Mouse (Mus musculus) liver, postnatal 0 days (tissue): ENCODE measurements around the gene Muc2.

Experiments
- CTCF ChIP-seq: sonication (generic); IDR thresholded peaks from 2 replicates; pipeline ENCODE4 v1.5.1; 2016; ENCODE audit warnings: antibody characterized with exemption, low read depth
- EP300 ChIP-seq: IDR thresholded peaks from 2 replicates; pipeline ENCODE4 v1.6.1; 2016; ENCODE audit warnings: antibody characterized with exemption, low read depth, mild to moderate bottlenecking

DNA sequence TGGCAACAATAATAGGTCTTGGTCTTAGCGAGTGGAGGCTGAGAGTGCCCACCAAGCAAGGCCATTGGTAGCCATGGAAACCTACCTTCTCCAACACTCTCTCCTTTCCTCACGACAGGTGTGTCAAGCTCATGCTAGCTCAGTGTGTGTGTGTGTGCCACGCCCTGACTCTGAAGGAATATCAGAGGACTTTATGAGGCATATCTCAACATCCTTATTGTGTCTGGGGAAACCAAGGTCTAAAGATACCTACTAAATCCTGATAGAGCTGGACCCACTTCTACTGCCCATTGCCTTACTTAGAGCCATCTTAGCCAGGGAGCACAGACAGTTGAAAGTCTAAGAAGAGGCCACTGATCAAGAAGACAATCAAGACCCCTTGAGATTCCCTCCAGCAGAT, 80.4 kb downstream of the Muc2 start:
- TF ChIP-seq EP300: no peak
- no peak for TF ChIP-seq CTCF
